Mouse (Mus musculus) kidney, embryonic 16.5 days (tissue): ENCODE measurements around the gene Lca5. TPM values are rescaled to one million over a fixed set of nuclear protein-coding genes. Genes with fewer than 3 reads are reported as not detected.

Experiments used
- ATAC-seq: fragments of 200-750 bp; cut with Nextera tagmentation; 2 replicates; pipeline ENCODE4 v1.8.0; 2017; ENCODE audit warnings: moderate TSS enrichment; ENCODE audit not compliant: low FRiP score, low TSS enrichment
- H3K27ac ChIP-seq: fragments of 300-500 bp; sonication (generic); 2 replicates; pipeline ENCODE4 v1.5.1; 2014; ENCODE audit warnings: low read length
- H3K27me3 ChIP-seq: fragments of 300-500 bp; sonication (generic); 2 replicates; pipeline ENCODE4 v1.6.1; 2014; ENCODE audit warnings: low read length, control low read depth, mixed read lengths; ENCODE audit not compliant: insufficient read depth
- H3K36me3 ChIP-seq: fragments of 300-500 bp; sonication (generic); 2 replicates; pipeline ENCODE4 v1.6.1; 2014; ENCODE audit warnings: low read length, control low read depth, mixed read lengths; ENCODE audit not compliant: insufficient read depth
- H3K4me1 ChIP-seq: fragments of 300-500 bp; sonication (generic); 2 replicates; pipeline ENCODE4 v1.6.1; 2014; ENCODE audit warnings: low read length, control low read depth, mixed read lengths; ENCODE audit not compliant: insufficient read depth
- H3K4me2 ChIP-seq: fragments of 300-500 bp; sonication (generic); replicated peaks from 2 replicates; pipeline ENCODE4 v1.6.1; 2014; ENCODE audit warnings: low read depth, low read length
- H3K4me3 ChIP-seq: fragments of 300-500 bp; sonication (generic); 2 replicates; pipeline ENCODE4 v1.5.1; 2014; ENCODE audit warnings: mild to moderate bottlenecking, low read length
- H3K9ac ChIP-seq: fragments of 300-500 bp; sonication (generic); replicated peaks from 2 replicates; pipeline ENCODE4 v1.6.1; 2014; ENCODE audit warnings: low read length
- H3K9me3 ChIP-seq: fragments of 300-500 bp; sonication (generic); 2 replicates; pipeline ENCODE4 v1.6.1; 2016; ENCODE audit warnings: low read length, control low read depth
- WGBS: fragments of 180-500 bp; shearing (Covaris S2); extraction: QIAGEN DNeasy Blood & Tissue Kit; methylation state at CpG from one replicate; pipeline ENCODE4 v1.1.7; 2014; 5-methylcytosine and 5-hydroxymethylcytosine counted together
- polyA plus RNA-seq: library from polyadenylated mRNA; unstranded; fragments of >200 nt; fragmentation: Nextera tagmentation; extraction: Ambion mirVana; gene quantifications from 2 replicates; pipeline ENCODE4 v1.2.1, GENCODE M21; 2015

Lca5 gene
- polyA plus RNA-seq, 1 experiment from 2014 or later: 13.7 TPM

DNA sequence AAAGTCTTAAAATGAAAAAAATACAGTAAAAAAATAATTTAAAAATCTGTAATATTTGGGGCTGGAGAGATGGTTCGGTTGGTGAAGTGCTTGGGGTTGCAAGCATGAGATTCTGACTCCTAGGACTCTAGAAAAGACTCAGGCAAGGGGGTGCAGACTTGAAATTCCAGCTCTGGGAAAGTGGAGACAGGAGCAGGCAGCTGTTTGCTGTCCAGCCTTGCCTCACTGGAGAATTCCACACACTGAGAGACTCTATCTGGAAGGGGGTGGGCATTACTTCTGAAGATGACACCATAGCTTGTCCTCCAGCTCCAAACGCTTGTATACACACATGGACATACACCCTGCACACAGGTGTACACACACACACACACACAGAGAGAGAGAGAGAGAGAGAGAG lies 63.8 kb downstream of the Lca5 start:
- Histone ChIP-seq H3K4me1 (no peaks in the 10 kb centered on the region), H3K27me3 (no peaks in the 10 kb centered on the region), H3K4me2 (no peak overlapping the region), H3K27ac (no peak overlapping the region), H3K4me3 (no peak overlapping the region), H3K36me3 (no peaks in the 10 kb centered on the region), H3K9ac (no peak overlapping the region), H3K9me3 (no peaks in the 10 kb centered on the region)
- ATAC-seq: no peak
- 84% methylated on average over 2 of the region's 2 CpGs for WGBS

DNA sequence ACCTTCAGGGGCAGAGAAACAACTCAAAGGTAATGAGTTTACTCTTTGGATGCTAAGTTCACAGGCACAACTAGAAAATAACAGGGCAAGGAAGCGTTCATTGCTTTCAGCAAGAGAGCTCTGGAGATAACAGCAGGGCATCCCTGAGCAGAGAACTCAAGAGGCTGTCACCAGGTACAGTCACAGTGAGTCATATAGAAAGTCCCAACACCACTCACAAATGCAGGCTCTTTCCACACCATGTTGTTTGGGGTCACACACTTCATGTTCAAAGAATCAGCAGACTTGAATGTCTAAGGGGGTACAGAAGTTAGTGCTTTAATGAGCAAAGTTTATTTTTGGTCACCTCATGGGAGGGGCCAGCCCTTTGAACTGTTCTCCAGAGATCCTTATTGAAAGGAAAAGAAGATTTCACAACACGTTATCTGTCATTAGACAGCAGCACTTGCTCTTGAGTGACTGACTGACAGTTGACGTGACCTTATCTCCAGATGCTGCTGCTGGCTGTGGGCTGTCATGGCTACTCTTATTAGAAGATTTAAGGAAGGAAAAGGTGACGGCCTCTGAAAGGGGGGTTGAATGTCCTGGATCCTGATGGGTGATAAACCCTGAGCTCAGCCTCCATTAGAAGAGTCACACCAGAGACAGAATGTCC lies 65.3 kb downstream of the Lca5 start:
- no peaks in the 10 kb centered on the region for H3K27me3 ChIP-seq
- no peak overlapping the region for H3K27ac ChIP-seq
- H3K4me1 ChIP-seq: no peaks in the 10 kb centered on the region
- no peak for ATAC-seq
- H3K9ac ChIP-seq: no peak overlapping the region
- no peak overlapping the region for H3K4me3 ChIP-seq
- WGBS: 86% methylated on average over 4 of the region's 4 CpGs
- no peaks in the 10 kb centered on the region for H3K36me3 ChIP-seq
- no peak overlapping the region for H3K4me2 ChIP-seq
- H3K9me3 ChIP-seq: no peaks in the 10 kb centered on the region

DNA sequence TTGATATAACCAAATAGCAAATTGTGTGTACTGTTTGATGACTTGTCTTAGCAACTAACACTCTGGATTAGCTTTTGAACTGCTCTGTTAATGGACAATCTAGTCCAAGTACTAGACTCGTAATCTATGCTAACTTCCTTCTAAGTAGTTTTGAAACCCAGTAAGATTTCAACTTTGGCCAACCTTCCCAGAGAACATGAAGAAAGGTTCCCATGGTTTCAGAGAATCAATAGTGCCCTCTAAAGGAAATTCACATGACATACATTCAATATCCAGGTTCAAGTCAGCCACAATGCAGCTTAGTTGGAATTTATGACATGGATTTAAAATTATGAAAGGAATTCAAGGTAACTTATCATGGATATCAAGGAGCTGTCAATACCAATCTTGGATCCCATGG lies 70.0 kb downstream of the Lca5 start:
- Histone ChIP-seq H3K36me3 (no peaks in the 10 kb centered on the region), H3K4me1 (no peaks in the 10 kb centered on the region), H3K27ac (no peak overlapping the region), H3K4me2 (no peak overlapping the region), H3K9me3 (no peaks in the 10 kb centered on the region), H3K9ac (no peak overlapping the region), H3K4me3 (no peak overlapping the region), H3K27me3 (no peaks in the 10 kb centered on the region)
- 12% methylated on average over 1 of the region's 1 CpGs for WGBS
- no peak for ATAC-seq

DNA sequence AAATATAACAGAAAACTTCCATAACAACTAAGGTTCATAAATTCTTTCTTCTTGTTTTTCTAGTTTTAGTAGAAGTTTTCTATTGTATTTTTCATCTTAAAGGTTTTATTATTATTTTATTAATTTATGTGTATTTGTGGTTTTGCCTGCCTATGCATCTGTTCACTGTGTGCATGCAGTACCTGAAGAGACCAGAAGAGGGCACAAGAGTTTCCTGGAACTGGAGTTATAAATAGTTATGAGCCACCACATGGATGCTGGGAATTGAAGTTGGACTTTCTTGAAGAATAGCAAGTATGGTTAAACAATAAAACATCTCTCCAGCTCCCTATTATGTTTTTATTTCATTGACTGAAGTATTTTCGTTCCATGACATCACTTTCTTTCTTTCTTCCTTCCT lies 72.7 kb downstream of the Lca5 start:
- Histone ChIP-seq H3K36me3 (no peaks in the 10 kb centered on the region), H3K27me3 (no peaks in the 10 kb centered on the region), H3K9me3 (no peaks in the 10 kb centered on the region), H3K4me3 (no peak overlapping the region), H3K4me1 (no peaks in the 10 kb centered on the region), H3K9ac (no peak overlapping the region), H3K4me2 (no peak overlapping the region), H3K27ac (no peak overlapping the region)
- 85% methylated on average over 1 of the region's 1 CpGs for WGBS
- ATAC-seq: no peak

GRCm38 (mm10) chr9:83355802-83356201 lies 85.1 kb downstream of the Lca5 start:
- Histone ChIP-seq H3K9me3 (no peaks in the 10 kb centered on the region), H3K4me3 (no peak overlapping the region), H3K27me3 (no peaks in the 10 kb centered on the region), H3K4me2 (no peak overlapping the region), H3K4me1 (peaks cover 9% of the 10 kb centered on the region; the same call in 1 of the 2 replicates), H3K36me3 (no peaks in the 10 kb centered on the region), H3K9ac (no peak overlapping the region), H3K27ac (no peak overlapping the region)
- 51% methylated on average over 4 of the region's 4 CpGs for WGBS
- no peak for ATAC-seq

GRCm38 (mm10) chr9:83353316-83353715 lies 87.6 kb downstream of the Lca5 start:
- no peaks in the 10 kb centered on the region for H3K36me3 ChIP-seq
- H3K27me3 ChIP-seq: no peaks in the 10 kb centered on the region
- H3K4me3 ChIP-seq: no peak overlapping the region
- 53% methylated on average over 7 of the region's 7 CpGs for WGBS
- ATAC-seq: no peak
- H3K4me1 ChIP-seq: peaks cover 29% of the 10 kb centered on the region
- H3K4me2 ChIP-seq: no peak overlapping the region
- no peak overlapping the region for H3K27ac ChIP-seq
- no peak overlapping the region for H3K9ac ChIP-seq
- no peaks in the 10 kb centered on the region for H3K9me3 ChIP-seq

DNA sequence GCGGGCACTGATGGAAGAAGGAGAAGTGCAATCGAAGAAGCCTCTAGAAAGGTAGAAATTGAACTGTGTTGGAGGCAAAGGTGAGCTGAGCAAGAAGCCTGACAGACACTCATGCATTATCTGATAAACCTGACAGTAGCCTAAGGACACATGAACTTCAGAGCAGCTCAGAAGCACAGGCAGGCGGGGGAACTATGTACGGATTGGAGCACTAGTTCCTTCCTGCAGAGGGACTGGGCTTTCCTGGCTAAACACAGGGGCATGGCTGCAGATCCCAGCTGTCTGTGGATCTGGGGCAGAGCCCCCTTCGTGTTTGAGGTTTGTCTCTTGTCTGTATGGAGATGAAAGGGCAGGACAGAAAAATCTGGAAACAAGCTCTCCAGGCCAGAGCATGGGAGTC lies 89.8 kb downstream of the Lca5 start:
- no peaks in the 10 kb centered on the region for H3K27me3 ChIP-seq
- no peaks in the 10 kb centered on the region for H3K9me3 ChIP-seq
- H3K4me2 ChIP-seq: no peak overlapping the region
- WGBS: 51% methylated on average over 5 of the region's 5 CpGs
- H3K4me3 ChIP-seq: no peak overlapping the region
- peaks cover 25% of the 10 kb centered on the region for H3K4me1 ChIP-seq
- H3K27ac ChIP-seq: peak overlapping the region; percentile 70
- ATAC-seq: peak; percentile 25; the same call in 1 of the 2 replicates
- H3K9ac ChIP-seq: no peak overlapping the region
- no peaks in the 10 kb centered on the region for H3K36me3 ChIP-seq

GRCm38 (mm10) chr9:83350613-83351012 lies 90.3 kb downstream of the Lca5 start:
- Histone ChIP-seq H3K36me3 (no peaks in the 10 kb centered on the region), H3K4me2 (no peak overlapping the region), H3K27me3 (no peaks in the 10 kb centered on the region), H3K9me3 (no peaks in the 10 kb centered on the region), H3K27ac (peak overlapping the region; percentile 70), H3K9ac (no peak overlapping the region), H3K4me3 (no peak overlapping the region), H3K4me1 (peaks cover 24% of the 10 kb centered on the region)
- WGBS: 11% methylated on average over 5 of the region's 5 CpGs
- ATAC-seq: peak; percentile 91

DNA sequence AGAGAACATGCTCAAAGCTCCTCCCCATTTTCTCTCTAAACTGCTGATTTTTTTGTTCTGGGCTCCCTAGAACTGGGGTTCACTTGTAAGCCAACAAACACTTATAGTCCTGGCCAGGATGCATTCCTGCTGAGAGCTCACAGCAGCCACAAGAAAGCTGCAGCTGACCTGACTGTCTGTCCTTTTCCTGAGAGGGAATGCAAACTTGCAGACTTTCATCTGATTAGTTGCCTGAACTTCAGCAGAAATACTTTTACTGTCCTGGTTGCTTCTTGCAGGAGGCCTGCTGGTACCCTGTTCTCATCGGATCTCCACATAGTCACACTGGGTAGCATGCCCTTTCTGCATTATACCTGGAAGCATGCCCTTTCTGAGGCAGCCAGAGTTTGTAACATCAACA lies 91.0 kb downstream of the Lca5 start:
- H3K4me3 ChIP-seq: no peak overlapping the region
- H3K4me1 ChIP-seq: peaks cover 24% of the 10 kb centered on the region
- 4% methylated on average over 1 of the region's 1 CpGs for WGBS
- no peaks in the 10 kb centered on the region for H3K36me3 ChIP-seq
- H3K4me2 ChIP-seq: no peak overlapping the region
- H3K27me3 ChIP-seq: no peaks in the 10 kb centered on the region
- no peaks in the 10 kb centered on the region for H3K9me3 ChIP-seq
- H3K27ac ChIP-seq: peak overlapping the region; percentile 86
- peak; percentile 58; the same call in 1 of the 2 replicates for ATAC-seq
- H3K9ac ChIP-seq: peak overlapping the region; percentile 1; the same call in 1 of the 2 replicates

GRCm38 (mm10) chr9:83349504-83349903 lies 91.4 kb downstream of the Lca5 start:
- Histone ChIP-seq H3K4me3 (no peak overlapping the region), H3K36me3 (no peaks in the 10 kb centered on the region), H3K27me3 (no peaks in the 10 kb centered on the region), H3K4me2 (no peak overlapping the region), H3K9ac (no peak overlapping the region), H3K4me1 (peaks cover 24% of the 10 kb centered on the region), H3K27ac (peak overlapping the region; percentile 86), H3K9me3 (no peaks in the 10 kb centered on the region)
- 3% methylated on average over 3 of the region's 3 CpGs for WGBS
- ATAC-seq: peak; percentile 58
